Mouse (Mus musculus): ENCODE measurements around the gene Art2b. TPM values are rescaled to one million over a fixed set of nuclear protein-coding genes. Genes with fewer than 3 reads are reported as not detected.
"Not testable (repeated sequence)": the region's sequence is repeated elsewhere in the genome, so short reads cannot be mapped to it uniquely, and the experiment has no call there.

Art2b gene
- polyA plus RNA-seq, 1 experiment from 2014 or later, result not detected

- Histone ChIP-seq H3K9ac (replicated peaks; ENCODE audit: low read depth, low read length) (no peak overlapping the region), H3K9me3 (ENCODE audit: control insufficient read depth, low read length) (no peaks in the 10 kb centered on the region), H3K4me2 (ENCODE audit: low read depth, low read length) (no peak overlapping the region), H3K4me3 (ENCODE audit: low read depth, low read length) (no peak overlapping the region), H3K27me3 (ENCODE audit: control insufficient read depth, insufficient read depth, low read length) (no peaks in the 10 kb centered on the region), H3K36me3 (ENCODE audit: control insufficient read depth, insufficient read depth, low read length) (no peaks in the 10 kb centered on the region), H3K4me1 (ENCODE audit: control insufficient read depth, insufficient read depth, low read length) (no peaks in the 10 kb centered on the region), H3K27ac (ENCODE audit: low read depth, low read length) (no peak overlapping the region)
- ATAC-seq (ENCODE audit: low read depth), result no peak
- WGBS, result 85% methylated on average over 7 of the region's 7 CpGs
Observed at GRCm38 (mm10) chr7:101582012-101582411, 3.4 kb downstream of the Art2b start.

GRCm38 (mm10) chr7:101580863-101581262 is 4.5 kb downstream of the Art2b start:
- 96% methylated on average over 3 of the region's 3 CpGs for WGBS
- H3K27me3 ChIP-seq (ENCODE audit: control insufficient read depth, insufficient read depth, low read length); H3K4me1 ChIP-seq (ENCODE audit: control insufficient read depth, insufficient read depth, low read length); H3K9ac ChIP-seq (replicated peaks; ENCODE audit: low read depth, low read length); H3K27ac ChIP-seq (ENCODE audit: low read depth, low read length); H3K9me3 ChIP-seq (ENCODE audit: control insufficient read depth, low read length); H3K36me3 ChIP-seq (ENCODE audit: control insufficient read depth, insufficient read depth, low read length); H3K4me3 ChIP-seq (ENCODE audit: low read depth, low read length); ATAC-seq (ENCODE audit: low read depth); H3K4me2 ChIP-seq (ENCODE audit: low read depth, low read length): not testable (repeated sequence)

GRCm38 (mm10) chr7:101574413-101574812 is 11.0 kb downstream of the Art2b start:
- 68% methylated on average over 3 of the region's 3 CpGs for WGBS
- no peak overlapping the region for H3K4me3 ChIP-seq (ENCODE audit: low read depth, low read length)
- H3K36me3 ChIP-seq (ENCODE audit: control insufficient read depth, insufficient read depth, low read length), result no peaks in the 10 kb centered on the region
- H3K9ac ChIP-seq (replicated peaks; ENCODE audit: low read depth, low read length), result no peak overlapping the region
- ATAC-seq (ENCODE audit: low read depth), result no peak
- H3K4me1 ChIP-seq (ENCODE audit: control insufficient read depth, insufficient read depth, low read length), result no peaks in the 10 kb centered on the region
- H3K27me3 ChIP-seq (ENCODE audit: control insufficient read depth, insufficient read depth, low read length), result no peaks in the 10 kb centered on the region
- H3K4me2 ChIP-seq (ENCODE audit: low read depth, low read length), result no peak overlapping the region
- no peaks in the 10 kb centered on the region for H3K9me3 ChIP-seq (ENCODE audit: control insufficient read depth, low read length)
- no peak overlapping the region for H3K27ac ChIP-seq (ENCODE audit: low read depth, low read length)

GRCm38 (mm10) chr7:101573636-101574035 is 11.8 kb downstream of the Art2b start:
- not testable (repeated sequence) for H3K4me3 ChIP-seq (ENCODE audit: low read depth, low read length); H3K9ac ChIP-seq (replicated peaks; ENCODE audit: low read depth, low read length); H3K27ac ChIP-seq (ENCODE audit: low read depth, low read length); H3K4me1 ChIP-seq (ENCODE audit: control insufficient read depth, insufficient read depth, low read length); H3K27me3 ChIP-seq (ENCODE audit: control insufficient read depth, insufficient read depth, low read length); H3K4me2 ChIP-seq (ENCODE audit: low read depth, low read length); H3K36me3 ChIP-seq (ENCODE audit: control insufficient read depth, insufficient read depth, low read length); H3K9me3 ChIP-seq (ENCODE audit: control insufficient read depth, low read length); ATAC-seq (ENCODE audit: low read depth)
- WGBS, result 92% methylated on average over 11 of the region's 12 CpGs

- Histone ChIP-seq H3K9ac (replicated peaks; ENCODE audit: low read depth, low read length) (no peak overlapping the region), H3K4me1 (ENCODE audit: control insufficient read depth, insufficient read depth, low read length) (no peaks in the 10 kb centered on the region), H3K4me2 (ENCODE audit: low read depth, low read length) (no peak overlapping the region), H3K27ac (ENCODE audit: low read depth, low read length) (no peak overlapping the region), H3K4me3 (ENCODE audit: low read depth, low read length) (no peak overlapping the region), H3K9me3 (ENCODE audit: control insufficient read depth, low read length) (no peaks in the 10 kb centered on the region; the same call in 1 of the 2 replicates), H3K27me3 (ENCODE audit: control insufficient read depth, insufficient read depth, low read length) (no peaks in the 10 kb centered on the region), H3K36me3 (ENCODE audit: control insufficient read depth, insufficient read depth, low read length) (no peaks in the 10 kb centered on the region)
- ATAC-seq (ENCODE audit: low read depth), result no peak
- 93% methylated on average over 2 of the region's 2 CpGs for WGBS
Observed at GRCm38 (mm10) chr7:101564086-101564485, 21.3 kb downstream of the Art2b start.

GRCm38 (mm10) chr7:101559393-101559792 is 26.0 kb downstream of the Art2b start:
- 89% methylated on average over 5 of the region's 5 CpGs for WGBS
- not testable (repeated sequence) for H3K27me3 ChIP-seq (ENCODE audit: control insufficient read depth, insufficient read depth, low read length); H3K4me1 ChIP-seq (ENCODE audit: control insufficient read depth, insufficient read depth, low read length); ATAC-seq (ENCODE audit: low read depth); H3K9ac ChIP-seq (replicated peaks; ENCODE audit: low read depth, low read length); H3K4me3 ChIP-seq (ENCODE audit: low read depth, low read length); H3K9me3 ChIP-seq (ENCODE audit: control insufficient read depth, low read length); H3K36me3 ChIP-seq (ENCODE audit: control insufficient read depth, insufficient read depth, low read length); H3K4me2 ChIP-seq (ENCODE audit: low read depth, low read length); H3K27ac ChIP-seq (ENCODE audit: low read depth, low read length)

- Histone ChIP-seq H3K27me3 (ENCODE audit: control insufficient read depth, insufficient read depth, low read length) (no peaks in the 10 kb centered on the region), H3K4me3 (ENCODE audit: low read depth, low read length) (no peak overlapping the region), H3K4me2 (ENCODE audit: low read depth, low read length) (no peak overlapping the region), H3K9ac (replicated peaks; ENCODE audit: low read depth, low read length) (no peak overlapping the region), H3K9me3 (ENCODE audit: control insufficient read depth, low read length) (no peaks in the 10 kb centered on the region), H3K36me3 (ENCODE audit: control insufficient read depth, insufficient read depth, low read length) (no peaks in the 10 kb centered on the region), H3K4me1 (ENCODE audit: control insufficient read depth, insufficient read depth, low read length) (no peaks in the 10 kb centered on the region), H3K27ac (ENCODE audit: low read depth, low read length) (no peak overlapping the region)
- 70% methylated on average over 1 of the region's 1 CpGs for WGBS
- no peak for ATAC-seq (ENCODE audit: low read depth)
Observed at GRCm38 (mm10) chr7:101557391-101557790, 28.0 kb downstream of the Art2b start.

GRCm38 (mm10) chr7:101555473-101555872 is 29.9 kb downstream of the Art2b start:
- not testable (repeated sequence) for ATAC-seq (ENCODE audit: low read depth); H3K36me3 ChIP-seq (ENCODE audit: control insufficient read depth, insufficient read depth, low read length); H3K27me3 ChIP-seq (ENCODE audit: control insufficient read depth, insufficient read depth, low read length); H3K27ac ChIP-seq (ENCODE audit: low read depth, low read length); H3K4me2 ChIP-seq (ENCODE audit: low read depth, low read length); H3K9ac ChIP-seq (replicated peaks; ENCODE audit: low read depth, low read length); H3K4me3 ChIP-seq (ENCODE audit: low read depth, low read length); H3K4me1 ChIP-seq (ENCODE audit: control insufficient read depth, insufficient read depth, low read length); H3K9me3 ChIP-seq (ENCODE audit: control insufficient read depth, low read length)
- 90% methylated on average over 3 of the region's 3 CpGs for WGBS

- H3K27ac ChIP-seq (ENCODE audit: low read depth, low read length), result no peak overlapping the region
- WGBS, result 90% methylated on average over 1 of the region's 1 CpGs
- no peak overlapping the region for H3K4me3 ChIP-seq (ENCODE audit: low read depth, low read length)
- no peaks in the 10 kb centered on the region for H3K9me3 ChIP-seq (ENCODE audit: control insufficient read depth, low read length)
- no peaks in the 10 kb centered on the region for H3K4me1 ChIP-seq (ENCODE audit: control insufficient read depth, insufficient read depth, low read length)
- no peak overlapping the region for H3K9ac ChIP-seq (replicated peaks; ENCODE audit: low read depth, low read length)
- H3K4me2 ChIP-seq (ENCODE audit: low read depth, low read length), result no peak overlapping the region
- no peaks in the 10 kb centered on the region for H3K36me3 ChIP-seq (ENCODE audit: control insufficient read depth, insufficient read depth, low read length)
- no peaks in the 10 kb centered on the region for H3K27me3 ChIP-seq (ENCODE audit: control insufficient read depth, insufficient read depth, low read length)
- ATAC-seq (ENCODE audit: low read depth), result no peak
Observed at GRCm38 (mm10) chr7:101551530-101551929, 33.9 kb downstream of the Art2b start.

Data from neural tube, embryonic 14.5 days (tissue).